Mouse (Mus musculus) intestine, embryonic 15.5 days (tissue): ENCODE measurements around the gene Synj2. TPM values are rescaled to one million over a fixed set of nuclear protein-coding genes. Genes with fewer than 3 reads are reported as not detected.

ENCODE experiments used
- ATAC-seq: fragments of 200-750 bp; cut with Nextera tagmentation; 2 replicates; pipeline ENCODE4 v1.8.0; 2017; ENCODE audit warnings: moderate TSS enrichment, moderate library complexity
- H3K27ac ChIP-seq: fragments of 300-500 bp; sonication (generic); 2 replicates; pipeline ENCODE4 v1.5.1; 2015; ENCODE audit warnings: mild to moderate bottlenecking, inconsistent platforms
- H3K27me3 ChIP-seq: fragments of 300-500 bp; sonication (generic); replicated peaks from 2 replicates; pipeline ENCODE4 v1.6.1; 2015; ENCODE audit warnings: inconsistent platforms
- H3K36me3 ChIP-seq: fragments of 300-500 bp; sonication (generic); 2 replicates; pipeline ENCODE4 v1.6.1; 2015; ENCODE audit warnings: inconsistent platforms
- H3K4me1 ChIP-seq: fragments of 300-500 bp; sonication (generic); replicated peaks from 2 replicates; pipeline ENCODE4 v1.6.1; 2015; ENCODE audit warnings: inconsistent platforms
- H3K4me2 ChIP-seq: fragments of 300-500 bp; sonication (generic); replicated peaks from 2 replicates; pipeline ENCODE4 v1.6.1; 2015; ENCODE audit warnings: mild to moderate bottlenecking, inconsistent platforms
- H3K4me3 ChIP-seq: fragments of 300-500 bp; sonication (generic); replicated peaks from 2 replicates; pipeline ENCODE4 v1.5.1; 2015; ENCODE audit warnings: inconsistent platforms
- H3K9ac ChIP-seq: fragments of 300-500 bp; sonication (generic); 2 replicates; pipeline ENCODE4 v1.6.1; 2015; ENCODE audit warnings: inconsistent platforms
- H3K9me3 ChIP-seq: fragments of 300-500 bp; sonication (generic); 2 replicates; pipeline ENCODE4 v1.6.1; 2016; ENCODE audit warnings: inconsistent platforms
- WGBS: fragments of 180-500 bp; shearing (Covaris S2); methylation state at CpG from one replicate; pipeline ENCODE4 v1.1.7; 2015; 5-methylcytosine and 5-hydroxymethylcytosine counted together
- polyA plus RNA-seq: library from polyadenylated mRNA; unstranded; fragments of >200 nt; fragmentation: Nextera tagmentation; extraction: Ambion mirVana; gene quantifications from 2 replicates; pipeline ENCODE4 v1.2.1, GENCODE M21; 2015

The Synj2 gene
- polyA plus RNA-seq, 1 experiment from 2014 or later = 4.8 TPM

DNA sequence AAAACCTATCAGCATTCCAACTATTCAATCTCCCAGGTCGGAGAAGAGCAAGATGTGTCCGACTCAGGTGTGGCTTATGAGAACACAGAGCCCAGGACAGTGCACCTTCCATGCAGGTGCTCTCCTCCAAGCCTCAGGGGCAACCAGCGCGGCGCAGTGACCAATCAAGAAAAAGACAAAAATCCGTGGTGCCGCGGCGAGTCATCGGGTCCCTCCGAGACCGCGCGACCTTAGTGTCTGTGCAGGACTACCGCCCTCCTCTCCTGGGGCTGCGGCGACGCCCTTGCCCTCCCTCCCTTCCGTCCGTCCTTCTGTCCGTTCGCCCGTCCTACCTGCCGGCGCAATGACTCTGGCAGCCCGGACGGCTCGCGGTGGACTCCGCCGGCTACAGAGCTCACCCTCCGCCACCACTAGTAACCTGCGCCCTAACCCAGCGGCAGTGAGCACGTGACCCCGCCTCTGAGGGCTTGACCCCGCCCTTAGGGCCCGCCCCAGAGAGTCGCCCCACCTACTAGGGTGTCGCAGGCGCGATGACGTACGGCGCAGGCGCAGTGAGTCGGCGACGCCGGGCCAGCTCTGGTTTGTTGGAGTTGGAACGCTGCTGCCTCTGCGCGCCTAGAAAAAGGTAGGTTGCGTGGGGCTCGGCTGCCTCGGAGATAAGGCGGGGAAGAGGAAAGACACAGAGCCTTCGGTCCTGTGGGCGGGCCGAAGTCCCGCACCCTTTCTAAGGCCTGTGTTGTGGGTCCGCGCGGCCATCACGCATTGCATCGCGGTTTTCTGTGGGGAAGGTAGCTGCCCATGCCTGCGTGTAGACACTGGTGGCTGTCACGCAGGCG lies 138.4 kb downstream of the Synj2 start, which contains the start of the genes Serac1 and Gtf2h5:
TSS of gene Serac1 (minus strand) at position 455 of the 836 bp plus-strand sequence.
TSS of gene Gtf2h5 (plus strand) at position 500 of the 836 bp plus-strand sequence.
- peak; percentile 99 for ATAC-seq
- H3K4me3 ChIP-seq = peak within 1 kb of the TSS; percentile 72
- peak within 1 kb of the TSS; percentile 77 for H3K4me2 ChIP-seq
- no peaks in the 10 kb centered on the region; the same call in 1 of the 2 replicates for H3K4me1 ChIP-seq
- H3K36me3 ChIP-seq = peaks cover 5% of the 10 kb centered on the region; the same call in 1 of the 2 replicates
- H3K9ac ChIP-seq = peak within 1 kb of the TSS; percentile 79
- H3K9me3 ChIP-seq = no peaks in the 10 kb centered on the region
- no peaks in the 10 kb centered on the region for H3K27me3 ChIP-seq
- WGBS = under 1% methylated on average over 70 of the region's 70 CpGs
- peak within 1 kb of the TSS; percentile 86 for H3K27ac ChIP-seq

DNA sequence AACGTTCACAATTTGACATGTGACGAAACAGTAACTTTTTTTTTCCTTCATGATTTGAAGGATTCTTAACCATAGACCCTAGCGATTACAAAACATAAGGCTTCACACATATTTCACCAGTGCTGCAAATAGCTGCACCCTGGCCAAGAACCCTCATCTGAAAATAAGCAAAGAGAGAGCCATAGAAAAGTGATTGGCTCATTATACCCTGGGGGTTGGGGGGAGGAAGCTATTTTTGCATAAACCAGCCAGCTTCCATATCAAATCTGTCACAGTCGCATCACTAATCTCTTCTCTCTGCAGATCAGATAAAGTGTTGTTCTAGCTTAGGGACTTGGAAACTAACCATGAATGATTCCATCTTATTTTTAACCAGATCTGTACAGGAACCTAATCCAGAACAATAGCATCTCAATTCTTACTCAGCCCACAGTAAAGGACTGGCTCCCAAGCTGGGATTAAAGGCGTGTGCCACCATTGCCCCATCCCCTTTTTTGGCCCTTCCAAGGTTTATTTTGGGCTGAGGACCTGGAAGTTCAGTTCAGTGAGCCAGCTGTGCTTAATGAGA lies 142.3 kb downstream of the Synj2 start:
- 88% methylated on average over 5 of the region's 5 CpGs for WGBS
- H3K4me3 ChIP-seq = no peak overlapping the region
- no peak overlapping the region for H3K9ac ChIP-seq
- H3K27ac ChIP-seq = no peak overlapping the region
- H3K4me2 ChIP-seq = no peak overlapping the region
- H3K27me3 ChIP-seq = no peaks in the 10 kb centered on the region
- peaks cover 11% of the 10 kb centered on the region; the same call in 1 of the 2 replicates for H3K36me3 ChIP-seq
- no peaks in the 10 kb centered on the region for H3K9me3 ChIP-seq
- H3K4me1 ChIP-seq = no peaks in the 10 kb centered on the region; the same call in 1 of the 2 replicates
- no peak for ATAC-seq

DNA sequence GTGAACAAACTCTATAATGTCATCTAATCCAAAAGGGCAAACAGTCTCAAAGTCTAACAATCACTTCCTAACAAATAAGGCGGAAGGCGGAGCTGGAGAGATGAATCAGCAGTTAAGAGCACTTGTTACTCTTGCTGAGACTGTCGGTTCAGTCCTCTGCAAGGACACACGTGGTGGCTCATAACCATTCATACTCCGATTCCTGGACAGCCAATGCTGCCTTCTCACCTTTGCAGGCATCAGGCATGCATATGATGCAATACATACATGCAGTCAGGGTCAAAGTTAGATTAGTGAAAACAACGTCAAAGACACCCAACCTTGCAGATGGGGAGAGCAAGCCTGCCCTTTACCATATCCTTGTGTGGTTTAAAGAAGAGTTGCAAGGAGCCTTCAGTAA lies 150.5 kb downstream of the Synj2 start:
- no peaks in the 10 kb centered on the region for H3K9me3 ChIP-seq

More for the DNA sequence above, 150.5 kb downstream of the Synj2 start:
- Histone ChIP-seq H3K4me1 (no peaks in the 10 kb centered on the region), H3K27me3 (no peaks in the 10 kb centered on the region), H3K36me3 (0 out of 2 replicates have a peak, but pooled peaks cover 6% of the 10 kb centered on the region), H3K9ac (no peak overlapping the region), H3K4me2 (no peak overlapping the region), H3K27ac (no peak overlapping the region), H3K4me3 (no peak overlapping the region)
- no peak for ATAC-seq
- WGBS = 83% methylated on average over 6 of the region's 6 CpGs

Other genes with a start within 250 kb of the Synj2 start
- 49.8 and 55.9 TPM in 2 replicates for gene Snx9, start 100.0 kb upstream of the Synj2 start, polyA plus RNA-seq
- 4.8 and 5.3 TPM in 2 replicates for gene Serac1, start 138.5 kb downstream of the Synj2 start, polyA plus RNA-seq
- gene Gtf2h5, start 138.5 kb downstream of the Synj2 start, polyA plus RNA-seq = 155 and 165 TPM in 2 replicates
- 70.9 and 95.9 TPM in 2 replicates for gene Tulp4, start 165.2 kb downstream of the Synj2 start, polyA plus RNA-seq